Mouse (Mus musculus) spleen, adult 2 months (tissue): ENCODE data around the gene Creg2.

Experiments used
- CTCF ChIP-seq: fragments of 200-500 bp; IDR thresholded peaks from 2 replicates; pipeline ENCODE4 v1.5.1; 2011; ENCODE audit warnings: mild to moderate bottlenecking, inconsistent platforms; ENCODE audit not compliant: insufficient read depth, insufficient read length, insufficient replicate concordance; ENCODE audit errors: extremely low read depth
- POLR2A ChIP-seq: fragments of 200-500 bp; IDR thresholded peaks from 2 replicates; pipeline ENCODE4 v1.6.1; 2011; ENCODE audit warnings: low read depth, low read length, inconsistent platforms

DNA sequence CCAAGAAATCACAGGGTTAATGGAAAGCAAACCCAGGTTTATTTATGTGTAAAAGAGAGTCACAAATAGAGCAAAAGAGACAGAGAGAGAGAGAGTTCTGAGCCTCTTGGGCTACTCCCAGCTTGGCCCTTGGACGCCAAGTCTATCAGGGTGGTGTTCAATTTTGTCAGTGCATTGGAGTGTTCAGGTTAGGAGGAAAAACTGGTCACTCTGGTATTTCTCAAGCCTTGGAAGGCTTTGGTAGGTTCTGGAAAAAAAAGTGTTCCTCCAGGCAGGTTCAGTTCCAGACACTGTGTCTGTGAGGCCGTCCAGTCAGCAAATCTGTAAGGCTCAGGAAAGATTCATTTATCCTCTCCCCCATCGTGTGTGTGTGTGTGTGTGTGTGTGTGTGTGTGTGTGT is 25.8 kb downstream of the Creg2 start:
- TF ChIP-seq CTCF (no peak), POLR2A (no peak)
